Mouse (Mus musculus) stomach, postnatal 0 days (tissue): Measurements from ENCODE around the gene Lsm2. TPM values are rescaled to one million over a fixed set of nuclear protein-coding genes. Genes with fewer than 3 reads are reported as not detected.

Experiments
- ATAC-seq: fragments of 200-750 bp; cut with Nextera tagmentation; 2 replicates; pipeline ENCODE4 v1.8.0; 2017; ENCODE audit not compliant: low FRiP score, low TSS enrichment
- DNase-seq: peaks from one replicate; pipeline ENCODE4 v3.0.0-alpha.2; 2016; ENCODE audit warnings: low spot score
- H3K27ac ChIP-seq: fragments of 300-500 bp; sonication (generic); replicated peaks from 2 replicates; pipeline ENCODE4 v1.5.1; 2014; ENCODE audit warnings: mild to moderate bottlenecking, control low read depth
- H3K27me3 ChIP-seq: fragments of 300-500 bp; sonication (generic); 2 replicates; pipeline ENCODE4 v1.6.1; 2014; ENCODE audit warnings: low read length; ENCODE audit not compliant: control insufficient read depth, insufficient read depth
- H3K36me3 ChIP-seq: fragments of 300-500 bp; sonication (generic); 2 replicates; pipeline ENCODE4 v1.6.1; 2014; ENCODE audit warnings: low read length, mixed read lengths; ENCODE audit not compliant: control insufficient read depth, insufficient read depth
- H3K4me1 ChIP-seq: fragments of 300-500 bp; sonication (generic); replicated peaks from 2 replicates; pipeline ENCODE4 v1.6.1; 2014; ENCODE audit warnings: antibody characterized with exemption; ENCODE audit not compliant: control insufficient read depth, insufficient read depth
- H3K4me2 ChIP-seq: fragments of 300-500 bp; sonication (generic); replicated peaks from 2 replicates; pipeline ENCODE4 v1.6.1; 2014; ENCODE audit warnings: low read depth, mild to moderate bottlenecking, control low read depth, moderate library complexity
- H3K4me3 ChIP-seq: fragments of 300-500 bp; sonication (generic); 2 replicates; pipeline ENCODE4 v1.5.1; 2014; ENCODE audit warnings: low read depth, low read length, control low read depth
- H3K9ac ChIP-seq: fragments of 300-500 bp; sonication (generic); 2 replicates; pipeline ENCODE4 v1.6.1; 2014; ENCODE audit warnings: mild to moderate bottlenecking, low read length, control low read depth, mixed read lengths
- H3K9me3 ChIP-seq: fragments of 300-500 bp; sonication (generic); 2 replicates; pipeline ENCODE4 v1.6.1; 2016; ENCODE audit warnings: low read length; ENCODE audit not compliant: control insufficient read depth
- CTCF ChIP-seq: IDR thresholded peaks from 2 replicates; pipeline ENCODE4 v1.5.1; 2016; ENCODE audit warnings: antibody characterized with exemption, low read depth, mild to moderate bottlenecking, moderate library complexity
- EP300 ChIP-seq: optimal IDR thresholded peaks from 2 replicates; pipeline ENCODE3; 2016; ENCODE audit warnings: antibody characterized with exemption
- WGBS: fragments of 180-500 bp; shearing (Covaris S2); extraction: QIAGEN DNeasy Blood & Tissue Kit; methylation state at CpG from one replicate; pipeline ENCODE4 v1.1.7; 2014; 5-methylcytosine and 5-hydroxymethylcytosine counted together
- polyA plus RNA-seq: library from polyadenylated mRNA; unstranded; fragments of >200 nt; fragmentation: Nextera tagmentation; extraction: Ambion mirVana; gene quantifications from 2 replicates; pipeline ENCODE4 v1.2.1, GENCODE M21; 2015

Gene Lsm2
- polyA plus RNA-seq, 1 experiment from 2014 or later = 75.1 TPM

DNA sequence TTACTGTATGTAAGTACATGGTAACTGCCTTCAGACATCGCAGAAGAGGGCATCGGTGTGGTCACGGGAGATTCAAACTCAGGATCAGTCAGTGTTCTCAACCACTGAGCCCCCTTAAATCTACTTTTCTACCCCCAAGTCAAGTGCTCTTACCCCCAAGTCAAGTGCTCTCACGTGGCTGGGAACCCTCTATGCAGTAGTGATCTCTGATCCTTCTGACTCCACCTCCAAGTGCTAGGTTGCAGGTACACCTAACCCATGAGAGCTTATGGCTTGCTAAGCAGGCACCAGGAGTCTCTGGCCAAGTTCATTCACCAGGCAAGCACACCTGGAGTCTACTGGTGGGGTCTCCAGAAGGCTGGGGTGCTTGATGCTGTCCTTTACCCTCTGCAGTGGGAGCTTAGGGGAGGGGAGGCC lies 32.1 kb upstream of the Lsm2 start:
- H3K4me2 ChIP-seq = no peak overlapping the region
- no peak overlapping the region for H3K4me3 ChIP-seq
- no peak overlapping the region for H3K27ac ChIP-seq
- H3K9me3 ChIP-seq = no peaks in the 10 kb centered on the region
- H3K36me3 ChIP-seq = 0 out of 2 replicates have a peak, but pooled peaks cover 7% of the 10 kb centered on the region
- no peak overlapping the region for H3K9ac ChIP-seq
- ATAC-seq = no peak
- TF ChIP-seq CTCF = no peak
- H3K27me3 ChIP-seq = no peaks in the 10 kb centered on the region
- peaks cover 5% of the 10 kb centered on the region; the same call in 1 of the 2 replicates for H3K4me1 ChIP-seq
- DNase-seq = no peak
- WGBS = 32% methylated on average over 4 of the region's 4 CpGs

DNA sequence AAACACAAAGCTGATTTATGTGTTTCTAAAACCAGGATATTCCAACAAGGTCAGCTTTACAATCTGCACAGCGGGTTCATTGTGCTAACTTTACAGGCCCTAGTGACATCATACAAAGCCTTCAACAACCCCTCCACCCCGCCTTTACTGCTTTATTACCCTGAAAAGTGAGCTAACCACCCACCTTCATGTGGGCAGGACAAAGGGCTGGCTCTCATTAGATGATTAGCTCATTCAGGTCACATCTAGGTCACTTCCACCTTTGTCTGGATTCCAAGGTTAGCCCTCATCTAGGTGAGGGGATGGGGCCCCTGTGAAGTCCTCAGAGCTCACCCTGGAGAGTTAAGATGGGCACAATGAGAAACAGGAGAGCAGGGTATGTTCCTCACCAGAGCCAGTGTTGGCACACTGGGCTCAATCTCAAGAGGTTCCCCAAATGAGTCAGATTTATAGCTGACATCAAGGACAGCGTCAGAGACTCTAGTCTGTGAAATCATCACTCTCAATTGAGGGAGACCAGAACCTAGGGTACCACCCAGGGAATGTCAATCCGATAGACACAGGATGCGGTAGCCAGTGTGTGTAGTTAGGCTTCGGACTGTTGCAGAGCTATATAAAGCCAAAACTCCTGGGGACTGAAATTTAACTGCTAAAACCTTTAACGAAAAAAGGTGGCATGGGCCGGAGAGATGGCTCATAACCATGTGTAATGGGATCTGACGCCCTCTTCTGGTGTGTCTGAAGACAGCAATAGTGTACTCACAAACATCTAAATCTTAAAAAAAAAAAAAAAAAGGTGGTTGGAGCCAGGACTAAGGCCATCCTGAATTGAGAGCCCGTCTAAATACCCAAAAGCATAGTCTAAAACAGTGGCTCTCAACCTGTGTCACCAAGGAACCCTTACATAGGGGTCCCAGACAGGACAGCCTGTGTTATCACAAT lies 30.9 kb upstream of the Lsm2 start:
- 0 out of 2 replicates have a peak, but pooled peaks cover 7% of the 10 kb centered on the region for H3K36me3 ChIP-seq
- no peaks in the 10 kb centered on the region for H3K27me3 ChIP-seq
- no peak for DNase-seq
- TF ChIP-seq EP300 = no peak
- TF ChIP-seq CTCF = peak; percentile 48
- no peak for ATAC-seq
- H3K4me1 ChIP-seq = peaks cover 5% of the 10 kb centered on the region; the same call in 1 of the 2 replicates
- H3K9ac ChIP-seq = peak overlapping the region; percentile 83
- peak overlapping the region; percentile 74 for H3K4me3 ChIP-seq
- H3K27ac ChIP-seq = peak overlapping the region; percentile 4; the same call in 1 of the 2 replicates
- WGBS = 25% methylated on average over 10 of the region's 10 CpGs
- H3K9me3 ChIP-seq = no peaks in the 10 kb centered on the region
- peak overlapping the region; percentile 64 for H3K4me2 ChIP-seq

- H3K9me3 ChIP-seq = no peaks in the 10 kb centered on the region
- peak overlapping the region; percentile 64 for H3K4me2 ChIP-seq
- peak overlapping the region; percentile 80 for H3K27ac ChIP-seq
- under 1% methylated on average over 29 of the region's 29 CpGs for WGBS
- peaks cover 5% of the 10 kb centered on the region; the same call in 1 of the 2 replicates for H3K4me1 ChIP-seq
- TF ChIP-seq CTCF (no peak), EP300 (no peak)
- peak overlapping the region; percentile 74 for H3K4me3 ChIP-seq
- H3K36me3 ChIP-seq = 0 out of 2 replicates have a peak, but pooled peaks cover 7% of the 10 kb centered on the region
- H3K9ac ChIP-seq = peak overlapping the region; percentile 83
- no peaks in the 10 kb centered on the region for H3K27me3 ChIP-seq
- ATAC-seq = peak; percentile 40; the same call in 1 of the 2 replicates
- no peak for DNase-seq
Measured at GRCm38 (mm10) chr17:34951636-34952377, 29.9 kb upstream of the Lsm2 start.

- ATAC-seq = peak; percentile 74
- H3K9ac ChIP-seq = peak overlapping the region; percentile 83
- peak overlapping the region; percentile 74 for H3K4me3 ChIP-seq
- H3K9me3 ChIP-seq = no peaks in the 10 kb centered on the region
- peak; percentile 83 for DNase-seq
- H3K36me3 ChIP-seq = 0 out of 2 replicates have a peak, but pooled peaks cover 7% of the 10 kb centered on the region
- peak overlapping the region; percentile 64 for H3K4me2 ChIP-seq
- peaks cover 5% of the 10 kb centered on the region; the same call in 1 of the 2 replicates for H3K4me1 ChIP-seq
- H3K27me3 ChIP-seq = no peaks in the 10 kb centered on the region
- under 1% methylated on average over 23 of the region's 23 CpGs for WGBS
- TF ChIP-seq EP300 = peak; percentile 96
- TF ChIP-seq CTCF = peak; percentile 80
- H3K27ac ChIP-seq = peak overlapping the region; percentile 80
Measured at GRCm38 (mm10) chr17:34952378-34953040, 29.2 kb upstream of the Lsm2 start.

DNA sequence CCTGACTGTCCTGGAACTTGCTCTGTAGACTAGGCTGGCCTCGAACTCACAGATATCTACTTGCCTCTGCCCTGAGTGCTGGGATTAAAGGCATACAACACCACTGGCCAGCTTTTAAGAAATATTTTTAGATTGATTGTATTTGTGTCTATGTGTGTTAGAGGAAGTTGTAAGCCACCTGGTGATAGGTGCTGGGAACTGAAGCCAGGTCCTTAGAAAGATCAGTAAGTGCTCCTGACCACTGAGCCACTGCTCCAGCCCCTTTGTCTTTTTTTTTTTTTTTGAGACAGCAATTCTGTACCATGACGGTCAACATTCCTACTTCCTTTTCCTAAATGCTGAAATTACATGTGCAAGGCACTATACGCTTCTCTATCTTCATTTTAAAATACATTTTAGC lies 28.4 kb upstream of the Lsm2 start:
- Histone ChIP-seq H3K9ac (no peak overlapping the region), H3K4me1 (peaks cover 5% of the 10 kb centered on the region; the same call in 1 of the 2 replicates), H3K36me3 (0 out of 2 replicates have a peak, but pooled peaks cover 7% of the 10 kb centered on the region), H3K9me3 (no peaks in the 10 kb centered on the region), H3K4me2 (no peak overlapping the region), H3K27ac (no peak overlapping the region), H3K27me3 (no peaks in the 10 kb centered on the region), H3K4me3 (no peak overlapping the region)
- DNase-seq (no peak), ATAC-seq (no peak)
- TF ChIP-seq CTCF = no peak
- TF ChIP-seq EP300 = no peak
- WGBS = 88% methylated on average over 3 of the region's 3 CpGs
